Mouse (Mus musculus) layer of hippocampus, postnatal 14 days (tissue): ENCODE measurements around the gene Ccdc102a. TPM values are rescaled to one million over a fixed set of nuclear protein-coding genes. Genes with fewer than 3 reads are reported as not detected.

Experiments used
- DNase-seq, 2 experiments: peaks; one replicate each; pipeline ENCODE4 v3.0.0; 2021 to 2022; ENCODE audit warnings: low spot score in 2 of 2, mixed read lengths in 1 of 2
- long read RNA-seq, 2 experiments: library from polyadenylated mRNA; stranded (forward); transcript quantifications; one replicate each; pipeline ENCODE4 v2.0.0; 2021
- total RNA-seq, 2 experiments: library from RNA; stranded (reverse); gene quantifications; 2 replicates each; pipeline ENCODE4 v1.2.3; 2021

The Ccdc102a gene
- 1 to 10 TPM; 2.7 to 3.8 TPM for total RNA-seq
- long read RNA-seq, experiment 1, transcript Ccdc102a-201 (9 exons, 2,304 nt) = major isoform, 5 of 5 reads
- long read RNA-seq, experiment 1, partial matches to known transcripts = 0 of 5 reads
- long read RNA-seq, experiment 1, other reads (novel, unspliced or antisense) = 0 of 5 reads
- long read RNA-seq, experiment 2, partial matches to known transcripts = 1 of 3 reads
- long read RNA-seq, experiment 2, other reads (novel, unspliced or antisense) = 0 of 3 reads

DNA sequence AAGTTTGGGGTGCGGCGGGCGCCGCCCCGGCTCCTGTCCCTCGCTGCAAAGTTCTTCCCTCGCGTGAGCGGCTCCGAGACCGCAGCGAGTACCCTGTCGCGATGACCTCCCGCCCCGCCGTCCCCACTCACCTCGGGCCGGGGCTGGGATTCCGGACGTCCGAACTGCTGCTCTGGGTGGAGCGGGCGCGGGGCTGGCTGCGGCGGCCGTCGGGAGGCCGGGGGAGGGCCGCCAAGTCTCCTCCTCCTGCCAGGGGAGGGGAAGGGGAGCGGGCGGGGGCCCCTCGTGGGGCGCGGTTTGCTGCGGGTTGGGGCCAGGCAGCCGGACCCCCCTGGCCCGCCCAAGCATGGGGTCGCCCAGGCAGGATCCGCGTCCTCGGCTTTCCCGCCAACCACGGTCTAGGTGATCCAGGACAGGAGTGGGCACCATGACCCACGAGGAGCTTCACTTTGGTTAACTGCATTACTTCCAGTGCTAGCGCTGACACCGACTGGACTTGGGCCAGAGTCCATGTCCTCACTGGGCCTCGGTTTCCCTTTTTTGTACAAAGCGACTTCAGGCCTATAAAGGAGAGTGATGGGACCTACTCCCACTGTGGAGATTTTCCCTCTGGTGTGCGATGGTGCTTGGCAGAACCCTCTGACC lies at the start of gene Ccdc102a:
Ccdc102a (minus strand) TSS at position 248 of the 645 bp plus-strand sequence.
- no peak for DNase-seq

DNA sequence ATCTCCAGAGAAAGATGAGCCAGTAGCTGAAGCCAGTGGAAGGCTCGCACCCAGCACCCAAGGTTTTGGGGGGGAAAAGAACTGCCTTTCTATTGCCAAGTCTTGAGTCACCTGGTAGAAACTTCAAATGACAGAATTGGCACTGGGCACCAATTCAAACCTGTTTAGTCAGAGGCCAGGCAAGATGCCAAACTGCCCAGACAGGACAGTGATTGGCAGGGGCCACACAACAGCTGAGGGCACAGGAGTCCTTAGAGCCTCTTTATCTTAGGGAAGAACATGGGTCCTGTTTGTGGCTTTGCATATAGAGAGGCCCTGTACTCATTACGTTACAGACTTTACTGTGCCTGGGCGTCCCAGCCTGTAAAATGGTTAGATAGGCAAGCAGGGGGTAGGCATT lies 49.7 kb upstream of the Ccdc102a start:
- no peak for DNase-seq

DNA sequence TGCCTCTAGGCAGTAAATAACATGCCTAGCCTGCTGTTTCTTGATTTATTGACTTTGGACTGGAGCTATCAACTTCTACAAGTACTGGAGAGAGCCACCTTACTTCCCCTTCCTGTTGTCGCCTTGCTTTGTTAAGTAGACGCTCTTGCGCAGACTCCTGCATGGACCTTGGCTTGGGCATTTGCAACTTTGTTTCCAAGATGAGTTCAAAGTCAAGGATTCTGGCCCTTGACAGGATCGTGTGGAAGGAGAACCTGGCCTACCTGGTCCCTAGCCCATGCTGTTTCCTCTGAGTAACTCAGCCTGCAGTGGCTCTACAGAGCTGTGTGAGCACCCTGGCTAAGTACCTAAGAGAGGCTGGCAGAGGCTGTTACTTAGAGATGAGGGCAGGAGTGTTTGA lies 49.2 kb upstream of the Ccdc102a start:
- DNase-seq = no peak

DNA sequence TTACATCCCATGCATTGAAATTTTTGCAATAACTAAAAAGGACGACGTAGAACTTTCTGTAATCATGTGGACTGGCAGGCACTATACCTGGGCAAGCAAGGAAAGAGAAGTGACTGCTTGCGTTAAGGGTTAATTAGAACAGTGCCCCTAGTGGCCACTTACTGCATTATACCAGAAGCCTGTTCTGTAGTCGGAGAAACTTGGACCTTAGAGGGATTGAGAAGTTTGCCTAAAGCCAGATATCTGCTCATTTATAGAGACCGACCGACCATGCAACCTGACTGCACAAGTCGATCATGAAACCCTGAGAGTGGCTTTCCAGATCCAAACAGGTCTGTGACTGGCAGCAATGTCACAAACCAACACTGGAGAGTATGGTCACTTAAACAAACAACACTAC lies 48.7 kb upstream of the Ccdc102a start:
- DNase-seq = no peak

DNA sequence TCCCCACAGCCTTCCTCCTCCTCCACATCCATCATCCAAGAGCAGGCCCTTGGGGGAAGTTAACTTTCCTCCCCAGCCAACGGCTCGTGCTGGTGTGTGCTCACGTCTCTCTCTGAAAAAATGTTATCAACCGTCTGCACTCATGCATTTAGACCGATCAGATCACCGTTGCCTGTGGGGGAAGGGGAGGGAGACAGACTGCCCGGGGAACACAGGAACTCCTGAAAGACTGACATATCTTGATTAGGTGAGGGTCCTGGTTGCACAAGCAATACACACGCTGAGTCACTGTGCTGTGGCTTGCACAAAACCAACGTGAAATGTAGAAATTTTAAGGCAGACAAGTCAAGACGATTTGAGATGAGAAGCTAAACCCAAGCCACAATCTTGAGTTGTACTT lies 46.9 kb upstream of the Ccdc102a start:
- DNase-seq = no peak

DNA sequence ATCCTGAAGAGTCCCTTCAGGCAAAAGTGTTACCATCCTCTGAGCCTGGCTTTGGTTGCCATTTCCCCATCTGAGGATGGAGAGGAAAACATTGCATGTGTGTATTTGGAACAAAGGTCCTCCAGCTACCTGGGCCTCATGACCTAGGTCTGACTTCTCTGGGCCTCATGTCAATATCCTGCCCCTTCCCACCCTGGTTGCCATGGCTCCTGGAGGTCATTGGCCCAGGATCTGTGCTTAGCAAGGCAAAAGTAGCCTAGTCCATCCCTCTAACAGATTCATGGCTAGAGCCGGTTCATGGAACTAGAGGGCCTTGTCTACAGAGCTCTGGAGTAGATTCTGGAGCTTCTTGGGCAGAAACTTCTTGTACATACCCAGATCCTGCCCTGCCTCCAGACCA lies 44.3 kb upstream of the Ccdc102a start:
- no peak for DNase-seq

DNA sequence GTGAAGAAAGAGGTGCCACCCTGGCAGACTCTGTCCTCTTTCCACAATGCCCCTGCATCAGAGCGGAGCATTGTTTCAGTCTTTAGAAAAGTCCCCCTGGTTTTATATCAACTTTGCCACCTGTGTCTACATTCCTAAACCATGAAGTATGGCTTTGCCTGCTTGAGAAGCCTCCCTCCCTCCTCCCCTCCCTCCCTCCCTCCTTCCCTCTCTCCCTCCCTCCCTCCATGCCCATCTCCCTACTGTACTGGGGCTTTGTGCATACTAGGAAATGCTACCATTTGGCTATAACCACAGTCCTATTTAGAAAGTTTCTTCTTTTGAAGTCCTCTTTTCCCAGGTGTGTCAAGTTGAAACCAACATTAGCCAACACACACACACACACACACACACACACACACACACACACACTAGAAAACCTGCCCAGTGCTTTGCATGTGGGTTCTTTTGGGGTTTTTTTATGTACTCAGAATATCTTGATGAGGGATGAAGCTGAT lies 38.2 kb upstream of the Ccdc102a start:
- DNase-seq = no peak

DNA sequence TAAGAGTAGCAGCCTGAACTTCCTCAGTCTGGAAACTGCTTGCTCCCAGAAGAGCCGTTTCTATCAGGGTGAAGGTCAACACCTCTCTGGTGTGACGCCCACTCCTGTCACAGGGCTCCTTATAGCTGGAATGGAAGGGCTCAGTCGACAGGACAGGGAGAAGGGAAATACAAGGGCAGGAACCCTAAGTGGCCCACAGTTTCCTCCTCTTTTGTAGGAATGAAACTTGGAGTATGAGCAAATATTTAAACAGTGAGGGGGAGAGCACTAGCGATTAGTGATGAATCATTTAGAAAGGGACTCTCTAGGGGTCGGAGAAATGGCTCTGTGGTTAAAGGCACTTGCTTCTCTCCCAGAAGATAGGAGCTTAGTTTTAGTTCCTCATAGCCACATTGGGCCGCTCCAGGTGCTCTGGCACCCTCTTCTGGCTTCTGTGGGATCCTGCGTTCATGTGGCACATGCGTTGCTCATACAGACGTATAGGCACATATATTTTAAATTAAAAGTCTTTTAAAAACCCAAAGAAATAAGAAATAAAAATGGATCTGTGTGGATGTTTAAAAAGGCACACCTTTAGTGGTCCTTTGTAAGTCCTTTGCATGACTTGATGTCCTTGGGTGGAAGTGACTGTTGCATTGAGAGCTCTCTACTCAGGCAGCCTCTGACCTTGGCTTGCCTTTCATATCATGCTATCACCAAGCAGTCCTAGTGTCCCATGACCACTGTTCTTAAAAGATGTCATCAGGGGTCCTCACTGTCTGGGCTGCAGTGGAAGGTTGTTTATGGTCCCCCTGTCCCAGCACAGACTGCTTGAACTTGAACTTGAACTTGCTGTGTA lies 37.2 kb upstream of the Ccdc102a start:
- peak in 1 of 2 experiments; percentile 25 for DNase-seq

DNA sequence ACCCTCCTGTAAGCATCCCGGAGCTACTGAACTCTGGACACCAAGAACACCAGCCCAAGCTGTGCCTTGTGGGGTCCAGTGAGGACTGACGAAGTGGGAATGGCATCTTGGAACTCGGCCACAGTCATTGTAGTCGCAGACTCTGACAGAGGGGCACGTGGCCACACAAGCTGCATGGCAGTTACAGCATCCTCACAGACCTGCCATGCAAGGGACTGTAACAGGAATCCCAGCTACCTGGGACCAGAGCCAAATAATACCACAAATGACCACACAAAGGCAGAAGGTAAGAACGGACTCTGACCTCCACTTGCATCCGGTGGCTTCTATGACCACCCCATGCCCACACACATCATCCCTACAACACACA lies 36.5 kb upstream of the Ccdc102a start:
- no peak for DNase-seq

DNA sequence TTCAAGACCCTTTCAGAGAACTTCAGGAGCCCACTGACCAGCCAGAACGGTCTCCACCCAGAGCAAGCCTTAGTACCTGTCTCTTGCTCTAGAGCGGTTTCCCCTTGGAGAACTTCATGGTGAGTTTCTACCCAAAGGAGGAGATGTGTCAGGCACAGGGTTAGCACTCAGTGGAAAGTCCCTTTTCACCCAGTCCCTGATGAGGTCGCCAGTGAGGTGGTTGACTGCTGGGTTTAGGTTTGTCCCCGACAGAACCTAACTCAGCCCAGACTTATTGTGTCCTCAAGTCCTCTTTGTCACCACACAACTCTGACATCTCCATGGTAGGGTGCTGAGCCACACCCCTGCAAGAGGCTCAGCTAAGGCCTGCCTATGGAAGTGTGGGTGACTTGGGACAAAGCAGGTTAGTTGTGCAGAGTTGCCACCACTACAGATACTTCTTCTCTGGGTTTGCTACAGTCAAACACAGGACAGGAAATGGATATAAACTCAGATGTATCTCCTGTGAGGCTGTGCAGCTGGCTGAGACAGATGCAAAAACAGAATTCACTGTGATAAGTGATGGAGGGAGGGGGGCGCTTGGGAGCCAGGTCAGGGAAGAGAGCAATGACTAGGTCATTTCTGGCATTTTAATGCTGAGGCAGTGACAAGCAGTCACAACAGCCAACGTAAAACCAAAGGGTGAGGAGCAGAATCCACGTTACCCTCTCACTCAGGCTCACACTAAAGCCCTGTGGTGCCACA lies 35.9 kb upstream of the Ccdc102a start:
- DNase-seq = no peak

DNA sequence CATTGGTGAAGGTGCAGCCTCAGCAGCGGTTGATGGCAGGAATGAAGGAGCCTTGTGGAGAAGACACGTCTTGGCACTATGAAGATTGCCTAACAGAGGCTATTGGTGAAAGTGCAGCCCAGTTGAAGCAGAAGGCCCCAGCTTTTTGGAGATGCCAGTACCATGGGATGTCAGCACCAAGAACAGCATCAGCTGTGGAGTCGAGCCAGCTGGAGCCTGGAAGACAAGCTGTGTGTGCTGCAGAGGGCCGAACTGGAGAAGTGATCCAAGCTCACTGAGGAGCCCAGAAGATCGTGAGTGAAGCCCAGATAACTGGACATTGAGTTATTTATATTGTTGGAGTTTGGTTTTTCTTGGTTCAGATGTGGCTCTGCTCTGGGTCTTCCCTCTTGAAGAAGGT lies 34.2 kb upstream of the Ccdc102a start:
- DNase-seq = no peak

DNA sequence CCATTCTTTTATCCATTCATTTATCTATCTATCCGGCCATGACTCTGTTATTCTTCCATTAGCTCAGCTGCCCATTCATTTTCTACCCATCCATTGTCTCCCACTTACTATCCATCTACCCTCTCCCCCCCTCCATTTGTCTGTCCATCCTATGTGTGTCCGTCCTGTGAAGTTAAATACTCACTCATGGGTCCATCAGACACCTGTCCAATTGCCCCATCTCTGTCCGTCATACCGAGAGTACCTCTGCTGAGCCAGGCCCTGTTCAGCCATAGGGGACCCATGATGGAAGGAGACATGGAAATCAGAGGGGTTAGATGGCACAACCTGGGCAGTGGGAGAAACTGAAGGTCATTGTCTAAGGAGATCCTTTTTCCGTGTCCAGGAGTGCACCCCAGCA lies 32.6 kb upstream of the Ccdc102a start:
- no peak for DNase-seq

DNA sequence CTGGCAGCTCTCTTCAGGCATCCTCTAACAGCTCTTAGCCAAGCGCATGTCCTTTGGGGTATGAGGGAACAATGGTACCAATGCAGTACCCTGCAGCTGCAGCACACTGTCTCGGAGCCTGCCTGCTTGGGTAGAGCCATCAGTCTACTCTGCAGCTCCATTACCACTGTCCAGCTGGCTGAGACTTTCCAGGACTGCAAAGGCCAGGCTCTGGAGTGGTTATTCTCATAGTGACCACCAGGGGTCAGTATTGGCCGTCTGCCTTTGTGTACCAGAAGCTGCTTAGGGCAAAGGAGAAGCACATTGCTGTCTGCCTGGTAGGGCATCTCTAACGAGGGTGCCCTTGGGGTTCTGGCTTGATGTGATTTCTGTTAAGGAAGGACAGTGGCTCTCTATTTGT lies 32.1 kb upstream of the Ccdc102a start:
- DNase-seq = peak; percentile 85 to 87

DNA sequence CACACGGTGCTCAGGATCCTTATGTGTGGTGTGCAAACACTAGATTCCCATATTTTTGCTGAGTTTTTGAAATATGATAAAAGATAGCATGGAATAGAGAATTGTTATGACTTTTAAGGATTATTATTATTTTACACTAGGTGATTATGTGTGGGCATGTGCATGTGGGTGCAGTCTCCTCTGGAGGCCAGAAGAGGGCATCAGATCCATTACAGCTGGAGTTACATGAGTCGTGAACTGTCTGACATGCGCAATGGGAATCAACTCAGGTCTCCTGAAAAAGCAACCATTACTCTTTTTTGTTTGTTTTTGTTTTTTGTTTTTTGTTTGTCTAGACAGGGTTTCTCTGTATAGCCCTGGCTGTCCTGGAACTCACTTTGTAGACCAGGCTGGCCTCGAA lies 31.1 kb upstream of the Ccdc102a start:
- no peak for DNase-seq

DNA sequence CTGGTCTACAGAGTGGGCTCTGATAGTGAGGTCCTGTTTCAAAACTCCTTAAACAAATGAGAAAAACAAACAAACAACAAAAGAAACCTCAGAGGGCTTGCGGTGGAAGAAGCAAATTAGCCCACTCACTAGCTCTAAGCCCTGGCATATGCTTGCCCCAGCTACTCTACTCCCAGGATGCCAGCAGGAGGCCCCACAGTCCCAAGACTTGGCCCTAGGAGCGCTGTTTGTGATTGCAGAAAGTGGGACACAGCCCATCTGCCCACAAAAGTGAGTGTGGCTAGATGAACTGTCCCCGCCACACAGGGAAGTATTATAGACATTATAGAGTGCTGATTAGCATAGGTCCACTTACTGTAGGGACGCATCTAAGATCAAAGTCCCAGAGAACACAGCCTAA lies 30.5 kb upstream of the Ccdc102a start:
- no peak for DNase-seq

DNA sequence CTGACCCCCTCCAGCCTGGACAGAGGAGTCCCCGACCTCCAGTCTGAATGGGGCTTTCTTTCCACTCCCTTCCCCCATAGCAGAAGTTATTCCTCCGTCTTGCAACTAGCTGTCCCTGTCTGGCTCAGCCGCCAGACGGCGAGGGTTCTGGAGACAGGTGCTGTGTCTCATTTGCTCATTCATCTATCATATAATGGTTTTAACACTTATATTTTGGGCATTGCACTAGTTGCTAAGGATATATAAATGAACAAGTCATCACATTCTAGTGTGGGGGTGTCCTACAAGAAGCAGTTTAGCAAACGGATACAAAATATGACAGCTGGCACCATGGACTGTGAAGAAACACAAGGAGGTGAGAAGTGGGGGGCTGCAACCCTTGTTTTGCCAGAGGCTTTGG lies 27.3 kb upstream of the Ccdc102a start:
- DNase-seq = peak in 1 of 2 experiments; percentile 39

DNA sequence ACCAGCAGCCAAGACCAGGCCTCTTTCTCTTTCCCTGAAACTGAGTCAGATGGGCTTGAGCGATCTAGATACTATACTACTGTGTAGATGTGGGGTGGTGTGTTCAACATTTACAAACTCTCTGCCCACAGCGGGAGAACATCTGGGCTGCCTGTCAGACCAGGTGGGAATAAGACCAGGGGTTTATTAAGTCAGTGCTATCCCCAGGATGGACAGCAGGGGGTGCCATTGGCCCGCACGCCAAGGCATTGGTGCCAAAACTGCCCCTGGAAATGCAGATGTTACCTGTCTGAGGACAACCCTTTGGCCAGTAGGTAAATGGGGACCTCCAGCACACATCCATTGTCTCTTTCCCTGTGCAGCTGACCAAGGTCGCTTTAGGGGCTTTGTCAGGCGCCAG lies 24.7 kb upstream of the Ccdc102a start:
- DNase-seq = peak; percentile 40 to 50

DNA sequence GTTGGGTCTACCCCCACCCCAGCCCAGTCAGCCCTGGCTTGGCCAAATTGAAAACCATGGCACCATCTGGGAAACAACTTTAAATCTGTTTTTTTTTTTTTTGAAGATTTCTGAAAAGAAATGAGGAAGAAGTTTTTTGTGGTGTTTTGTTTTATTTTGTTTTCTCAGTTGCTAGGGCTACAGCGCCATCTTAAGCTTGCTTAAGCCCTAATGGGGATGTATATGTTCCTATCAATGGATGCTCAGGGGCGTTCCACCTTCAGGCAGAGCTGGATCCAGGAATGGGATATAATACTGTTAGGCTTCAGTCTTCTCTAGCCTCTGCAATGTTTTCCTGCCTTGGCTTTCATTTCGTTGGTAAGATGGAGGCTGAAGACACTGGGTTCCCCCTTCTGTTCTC lies 17.3 kb upstream of the Ccdc102a start:
- no peak for DNase-seq

DNA sequence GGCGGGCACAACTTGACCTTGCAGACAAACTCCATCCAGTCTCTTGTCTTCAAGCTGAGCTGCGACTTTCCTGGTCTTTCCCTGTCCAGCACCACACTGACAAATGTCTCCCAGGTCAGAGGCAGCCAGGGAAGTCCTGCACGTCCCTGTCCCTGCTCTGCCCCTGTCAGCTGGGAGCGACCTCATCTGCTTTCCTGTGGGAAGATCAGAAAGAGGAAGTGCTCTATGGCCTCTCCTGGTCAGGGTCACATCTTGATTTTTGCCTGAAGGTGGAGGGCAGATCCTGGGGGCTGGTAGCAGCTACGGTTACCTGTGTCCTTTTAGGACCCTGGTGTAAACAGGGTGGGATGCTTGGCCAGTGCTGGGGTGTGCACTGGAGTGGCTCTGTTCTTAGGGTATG lies 16.0 kb upstream of the Ccdc102a start:
- DNase-seq = no peak

DNA sequence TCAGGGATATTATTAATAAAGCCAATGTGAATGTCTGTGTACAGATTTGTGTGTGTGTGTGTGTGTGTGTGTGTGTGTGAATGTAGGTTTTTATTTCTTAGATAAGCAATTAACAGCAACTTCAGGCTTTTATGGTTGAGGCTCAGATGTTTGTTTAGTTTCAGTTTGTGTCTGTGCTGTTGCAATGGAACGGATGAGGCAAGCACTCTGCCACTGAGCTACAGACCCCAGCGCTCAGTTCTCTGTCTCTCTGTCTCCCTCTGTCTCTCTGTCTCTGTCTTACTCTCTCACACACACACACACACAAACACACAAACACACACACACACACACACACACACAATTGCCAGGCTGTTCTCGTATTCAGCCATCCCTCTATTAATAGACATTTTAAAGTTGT lies 10.3 kb upstream of the Ccdc102a start:
- no peak for DNase-seq

DNA sequence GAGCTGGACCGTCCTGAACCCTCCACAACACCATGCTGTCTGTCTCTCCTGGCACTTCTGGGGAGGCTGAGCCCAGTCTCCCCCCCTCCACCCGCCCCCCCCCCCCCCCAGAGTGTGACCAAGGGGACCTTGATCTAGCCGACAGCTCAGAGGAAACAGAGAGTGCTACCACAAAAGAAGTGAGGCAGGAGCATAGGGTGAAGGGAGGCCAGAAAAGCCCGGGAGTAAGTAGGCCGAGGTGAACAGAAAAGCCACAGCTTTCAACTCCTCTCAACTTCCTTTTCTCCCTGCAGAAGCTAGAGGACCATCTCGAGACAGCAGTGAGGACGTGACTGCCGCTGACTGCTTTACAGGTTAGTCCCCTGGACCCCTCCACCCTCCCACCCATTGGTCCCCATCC lies 5.5 kb upstream of the Ccdc102a start, which contains the start of gene Adgrg5:
Adgrg5 (plus strand) TSS at position 290 of the 400 bp plus-strand sequence.
- no peak for DNase-seq
